In the genomic region with DNA sequence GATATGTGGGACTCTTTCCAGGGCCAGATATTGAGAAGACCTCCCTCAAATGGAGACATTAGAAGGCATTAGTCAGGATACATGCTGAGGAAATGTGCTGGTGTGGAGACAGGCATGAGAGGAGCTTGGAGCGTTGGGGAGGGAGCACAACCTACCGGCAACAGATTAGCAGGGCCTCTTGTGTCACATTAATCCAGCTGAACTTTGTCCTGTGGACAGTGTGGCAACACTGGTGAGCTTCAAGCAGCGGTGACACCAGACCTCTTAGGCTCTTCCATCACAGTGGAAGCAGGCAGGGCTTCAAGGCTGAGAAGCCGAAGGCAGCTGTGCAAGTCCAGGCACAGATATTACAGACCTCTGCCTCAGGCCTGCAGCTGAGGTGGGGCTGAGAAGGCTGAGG, we compare ENCODE assay signal across 30 mouse cellular contexts. TPM values are rescaled to one million over a fixed set of nuclear protein-coding genes. Genes with fewer than 3 reads are reported as not detected.
DNase-seq lines count a peak whose midpoint lies in the region; ATAC-seq lines count a peak whose summit lies in the region.
"Had no signal": no experiment of that assay in that cellular context is flagged by ENCODE, and none has a peak within 500 bp of the region (broad histone marks: within the 10 kb centered on the region; RNA-seq: fewer than 3 reads in every experiment).

No protein-coding gene starts in this region.

- WGBS in intestine, embryonic 15.5 days, result 62% methylated on average over 4 of the region's 4 CpGs
- 69% methylated on average over 4 of the region's 4 CpGs for WGBS in liver, embryonic 12.5 days (ENCODE audit: insufficient replicate concordance)
- 49% methylated on average over 4 of the region's 4 CpGs for WGBS in liver, embryonic 16.5 days (ENCODE audit: insufficient replicate concordance)
- 89% methylated on average over 4 of the region's 4 CpGs for WGBS in forebrain, embryonic 10.5 days
- 90% methylated on average over 4 of the region's 4 CpGs for WGBS in forebrain, embryonic 15.5 days

- intact Hi-C loops in heart, postnatal 36 days (cut with DNase I), result no loop called here

- no peaks in the 10 kb centered on the region for H3K27me3 ChIP-seq in intestine, embryonic 15.5 days (replicated peaks)
- H3K27me3 ChIP-seq in liver, embryonic 12.5 days (replicated peaks), result no peaks in the 10 kb centered on the region
- H3K27me3 ChIP-seq in liver, embryonic 16.5 days (ENCODE audit: control insufficient read depth, insufficient read depth, low read depth, low read length), result no peaks in the 10 kb centered on the region
- H3K27me3 ChIP-seq in forebrain, embryonic 10.5 days (ENCODE audit: poor library complexity, severe bottlenecking), result peaks cover 11% of the 10 kb centered on the region; the same call in 1 of the 2 replicates
- H3K27me3 ChIP-seq in forebrain, embryonic 15.5 days, result no peaks in the 10 kb centered on the region

- no peak overlapping the region for H3K9ac ChIP-seq in intestine, embryonic 15.5 days
- H3K9ac ChIP-seq in liver, embryonic 12.5 days, result no peak overlapping the region
- H3K9ac ChIP-seq in liver, embryonic 16.5 days (ENCODE audit: low read depth, low read length), result no peak overlapping the region
- H3K9ac ChIP-seq in forebrain, embryonic 15.5 days (replicated peaks), result no peak overlapping the region
- H3K9ac ChIP-seq: hindbrain, embryonic 14.5 days had no signal

- DNase-seq in liver, result peak; percentile 21
- no peak for DNase-seq in forebrain, embryonic 10.5 days (ENCODE audit: extremely low spot score, low spot score)
- DNase-seq in heart, postnatal 4 days, result no peak
- DNase-seq in heart, postnatal 36 days, result no peak
- DNase-seq: adrenal gland, adult 8-10 months; adrenal gland, postnatal 25 days; cerebellum, adult 11-12 months; cerebellum, adult 8-10 months; cerebellum, postnatal 10 days; cerebellum, postnatal 36 days; gastrocnemius, postnatal 10 days; gastrocnemius, postnatal 36 days; heart, adult 2 months had no signal

- H3K9me3 ChIP-seq in intestine, embryonic 15.5 days, result no peaks in the 10 kb centered on the region
- H3K9me3 ChIP-seq in liver, embryonic 12.5 days (replicated peaks), result no peaks in the 10 kb centered on the region
- no peaks in the 10 kb centered on the region for H3K9me3 ChIP-seq in liver, embryonic 16.5 days (replicated peaks; ENCODE audit: control insufficient read depth, low read length)
- H3K9me3 ChIP-seq in forebrain, embryonic 10.5 days, result no peaks in the 10 kb centered on the region
- no peaks in the 10 kb centered on the region for H3K9me3 ChIP-seq in forebrain, embryonic 15.5 days
- H3K9me3 ChIP-seq: heart, embryonic 10.5 days had no signal

- H3K4me2 ChIP-seq in intestine, embryonic 15.5 days (replicated peaks), result no peak overlapping the region
- H3K4me2 ChIP-seq in liver, embryonic 12.5 days, result no peak overlapping the region
- no peak overlapping the region for H3K4me2 ChIP-seq in liver, embryonic 16.5 days (ENCODE audit: low read depth, low read length)
- no peak overlapping the region for H3K4me2 ChIP-seq in forebrain, embryonic 15.5 days (replicated peaks)
- H3K4me2 ChIP-seq: hindbrain, embryonic 14.5 days had no signal

- H3K27ac ChIP-seq in intestine, embryonic 15.5 days, result no peak overlapping the region
- no peak overlapping the region for H3K27ac ChIP-seq in liver, embryonic 12.5 days
- 0 out of 2 replicates have a peak overlapping the region, but pooled peaks have one; percentile 6 for H3K27ac ChIP-seq in liver, embryonic 16.5 days (ENCODE audit: low read length)
- H3K27ac ChIP-seq in forebrain, embryonic 10.5 days, result no peak overlapping the region
- no peak overlapping the region for H3K27ac ChIP-seq in forebrain, embryonic 15.5 days (replicated peaks)
- H3K27ac ChIP-seq: heart, adult 2 months; heart, embryonic 10.5 days; hindbrain, embryonic 14.5 days; hindbrain, postnatal 0 days had no signal

- ATAC-seq in intestine, embryonic 15.5 days, result peak; percentile 77
- peak; percentile 60; the same call in 1 of the 2 replicates for ATAC-seq in liver, embryonic 12.5 days
- ATAC-seq in liver, embryonic 16.5 days (ENCODE audit: low read depth), result peak; percentile 85
- no peak for ATAC-seq in forebrain, embryonic 15.5 days (replicated peaks)
- ATAC-seq: activated CD4-positive, CD25-positive, alpha-beta regulatory T cell, adult 4 months; forebrain, embryonic 14.5 days; hindbrain, postnatal 0 days had no signal

- H3K36me3 ChIP-seq in intestine, embryonic 15.5 days, result no peaks in the 10 kb centered on the region
- no peaks in the 10 kb centered on the region for H3K36me3 ChIP-seq in liver, embryonic 12.5 days
- H3K36me3 ChIP-seq in liver, embryonic 16.5 days (ENCODE audit: control insufficient read depth, insufficient read depth), result no peaks in the 10 kb centered on the region
- no peaks in the 10 kb centered on the region for H3K36me3 ChIP-seq in forebrain, embryonic 10.5 days (replicated peaks)
- H3K36me3 ChIP-seq in forebrain, embryonic 15.5 days, result no peaks in the 10 kb centered on the region
- H3K36me3 ChIP-seq: heart, embryonic 10.5 days had no signal

- 0 out of 2 replicates have a peak, but pooled peaks cover 4% of the 10 kb centered on the region for H3K4me1 ChIP-seq in intestine, embryonic 15.5 days (replicated peaks)
- peaks cover 5% of the 10 kb centered on the region; the same call in 1 of the 2 replicates for H3K4me1 ChIP-seq in liver, embryonic 12.5 days
- H3K4me1 ChIP-seq in liver, embryonic 16.5 days (ENCODE audit: control insufficient read depth, low read depth, low read length), result no peaks in the 10 kb centered on the region; the same call in 1 of the 2 replicates
- H3K4me1 ChIP-seq in forebrain, embryonic 10.5 days, result no peaks in the 10 kb centered on the region
- H3K4me1 ChIP-seq in forebrain, embryonic 15.5 days, result no peaks in the 10 kb centered on the region

- no peak overlapping the region for H3K4me3 ChIP-seq in intestine, embryonic 15.5 days (replicated peaks)
- H3K4me3 ChIP-seq in liver, embryonic 12.5 days, result no peak overlapping the region
- H3K4me3 ChIP-seq in liver, embryonic 16.5 days (ENCODE audit: low read depth, low read length), result no peak overlapping the region
- no peak overlapping the region for H3K4me3 ChIP-seq in forebrain, embryonic 10.5 days
- no peak overlapping the region for H3K4me3 ChIP-seq in forebrain, embryonic 15.5 days
- H3K4me3 ChIP-seq: heart, adult 2 months; heart, embryonic 10.5 days had no signal

RNA-seq across cellular contexts. Expression of a gene that starts 9.0 kb away (rescaled TPM):
- 15.2 and 19.6 TPM in 2 replicates for polyA plus RNA-seq in intestine, embryonic 15.5 days (2015; fragmentation: Nextera tagmentation; extraction: Ambion mirVana)
- polyA plus RNA-seq in liver, embryonic 12.5 days (2016; fragmentation: Nextera tagmentation; extraction: Ambion mirVana), result 40.8 and 42.9 TPM in 2 replicates
- polyA plus RNA-seq in liver, embryonic 16.5 days (2015; fragmentation: Nextera tagmentation; extraction: Ambion mirVana), result 71.3 and 78.4 TPM in 2 replicates
- not detected in 2 replicates for polyA plus RNA-seq in forebrain, embryonic 10.5 days (2016; fragmentation: Nextera tagmentation; extraction: Ambion mirVana)
- not detected for total RNA-seq in heart, postnatal 4 days (2021)
- total RNA-seq in heart, postnatal 36 days (2021), result not detected
- polyA plus RNA-seq in forebrain, embryonic 15.5 days (2015; fragmentation: Nextera tagmentation; extraction: Ambion mirVana), result 0.06 TPM in 1 of 2 replicates, not detected in the other
- total RNA-seq: adrenal gland, adult 8-10 months; adrenal gland, postnatal 25 days; gastrocnemius, adult 18-20 months; gastrocnemius, postnatal 36 days; granulocyte monocyte progenitor cell, adult 5-6 weeks; heart, adult 2 months; heart, postnatal 25 days; hindbrain, postnatal 0 days had no signal
- polyA plus RNA-seq: activated CD4-positive, CD25-positive, alpha-beta regulatory T cell, adult 4 months; brain, embryonic 14.5 days; cortical plate, adult 2 months; embryonic facial prominence, embryonic 11.5 days; forebrain, embryonic 11.5 days; heart, adult 2 months; hindbrain, embryonic 11.5 days; hindbrain, embryonic 14.5 days; hindbrain, postnatal 0 days had no signal

Comparison
In these comparisons a context has a peak if more than half of its experiments do, and no peak if none do; other contexts are left out.
1. RNA of a gene that starts 9.0 kb away (polyA plus RNA-seq): 71.3 to 78.4 TPM in liver, embryonic 16.5 days, 40.8 to 42.9 TPM in liver, embryonic 12.5 days and 15.2 to 19.6 TPM in intestine, embryonic 15.5 days; 0.06 TPM in forebrain, embryonic 15.5 days and not detected in forebrain, embryonic 10.5 days; every median in the first group is over 10 times any median in the second.